Mouse (Mus musculus) thymus, adult 2 months (tissue): Measurements from ENCODE around the gene Cryab.

Source experiments
- CTCF ChIP-seq: fragments of 200-500 bp; IDR thresholded peaks from 2 replicates; pipeline ENCODE4 v1.5.1; 2012; ENCODE audit warnings: mild to moderate bottlenecking, control low read depth, low read length, moderate library complexity, borderline replicate concordance; ENCODE audit not compliant: control insufficient read depth, poor library complexity, insufficient read depth; ENCODE audit errors: extremely low read depth
- POLR2A ChIP-seq: fragments of 200-500 bp; IDR thresholded peaks from 2 replicates; pipeline ENCODE4 v1.6.1; 2012; ENCODE audit warnings: mild to moderate bottlenecking, low read length, control low read depth, moderate library complexity; ENCODE audit not compliant: control insufficient read depth, poor library complexity, insufficient read depth; ENCODE audit errors: extremely low read depth

DNA sequence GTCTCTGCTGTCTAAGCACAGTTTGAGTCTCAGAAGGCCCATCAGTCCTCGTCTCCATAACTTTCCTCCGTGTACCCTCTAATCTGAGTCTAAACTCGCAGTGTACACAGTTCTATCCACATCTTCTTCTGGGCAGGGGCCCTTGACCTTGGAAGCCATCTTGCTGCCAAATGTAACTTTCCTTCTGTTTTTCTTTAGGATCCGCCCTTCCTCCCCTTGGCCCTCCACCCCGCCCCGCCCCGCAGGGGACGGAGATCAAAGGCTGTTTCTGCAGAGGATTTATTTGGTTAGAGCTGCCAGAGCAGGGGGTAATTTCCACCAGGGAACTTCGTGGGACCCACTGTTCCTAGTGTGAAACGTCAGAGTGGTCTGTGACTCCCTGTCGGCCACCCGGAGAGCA is 30.1 kb upstream of the Cryab start:
- TF ChIP-seq POLR2A (no peak), CTCF (no peak)
